Mouse (Mus musculus) cerebellum, adult 2 months (tissue): ENCODE results near the gene Gm19345. TPM values are rescaled to one million over a fixed set of nuclear protein-coding genes. Genes with fewer than 3 reads are reported as not detected.

Experiments
- DNase-seq, 2 experiments: peaks; one replicate each; pipeline ENCODE4 v3.0.0; 2021
- H3K27ac ChIP-seq: fragments of 200-500 bp; 2 replicates; pipeline ENCODE4 v1.5.1; 2012; ENCODE audit warnings: low read length, control low read depth, inconsistent platforms; ENCODE audit not compliant: insufficient read depth
- H3K27me3 ChIP-seq: fragments of 200-500 bp; 2 replicates; pipeline ENCODE4 v1.6.1; 2012; ENCODE audit warnings: inconsistent platforms, mild to moderate bottlenecking, low read length, moderate library complexity; ENCODE audit not compliant: control insufficient read depth, insufficient read depth
- H3K4me1 ChIP-seq: fragments of 200-500 bp; 2 replicates; pipeline ENCODE4 v1.6.1; 2011; ENCODE audit warnings: low read length; ENCODE audit not compliant: control insufficient read depth, insufficient read depth
- H3K4me3 ChIP-seq: fragments of 200-500 bp; replicated peaks from 2 replicates; pipeline ENCODE3; 2011; ENCODE audit warnings: mild to moderate bottlenecking, low read depth, low read length, control low read depth; ENCODE audit not compliant: insufficient read depth
- CTCF ChIP-seq: fragments of 200-500 bp; IDR thresholded peaks from 2 replicates; pipeline ENCODE4 v1.5.1; 2011; ENCODE audit warnings: low read depth, mild to moderate bottlenecking, control low read depth, low read length, moderate library complexity, borderline replicate concordance; ENCODE audit not compliant: insufficient read depth
- POLR2A ChIP-seq: fragments of 200-500 bp; IDR thresholded peaks from 2 replicates; pipeline ENCODE4 v1.6.1; 2011; ENCODE audit warnings: low read length, control low read depth, borderline replicate concordance; ENCODE audit not compliant: insufficient read depth
- WGBS: fragments of 180-500 bp; shearing (Covaris S2); methylation state at CpG from one replicate; pipeline ENCODE4 v1.1.7; 2018; 5-methylcytosine and 5-hydroxymethylcytosine counted together
- polyA plus RNA-seq: library from polyadenylated mRNA; depleted of rRNA; stranded (reverse); fragments of >200 nt; gene quantifications from 2 replicates; pipeline ENCODE4 v1.2.3, GENCODE M21; 2012; rRNA removed

Gm19345 gene
- polyA plus RNA-seq, result 6.9 and 8.2 TPM in 2 replicates

- peak in 1 of 2 experiments; percentile 20 for DNase-seq
- no peak within 1 kb of the TSS for H3K27ac ChIP-seq
- H3K27me3 ChIP-seq, result no peaks in the 10 kb centered on the region
- H3K4me1 ChIP-seq, result no peaks in the 10 kb centered on the region
- H3K4me3 ChIP-seq, result peak within 1 kb of the TSS; percentile 9
- TF ChIP-seq POLR2A (no peak), CTCF (no peak)
- 2% methylated on average over 33 of the region's 33 CpGs for WGBS
Measured at GRCm38 (mm10) chr7:19851858-19852570, at the start of gene Gm19345. Gene Gm19345 (plus strand): TSS chr7:19852003.

GRCm38 (mm10) chr7:19802995-19803394, 48.8 kb upstream of the Gm19345 start:
- Histone ChIP-seq H3K27me3 (no peaks in the 10 kb centered on the region), H3K4me1 (no peaks in the 10 kb centered on the region), H3K27ac (no peak overlapping the region), H3K4me3 (no peak overlapping the region)
- 17% methylated on average over 7 of the region's 7 CpGs for WGBS
- DNase-seq, result peak; percentile 21 to 64
- TF ChIP-seq CTCF (peak; percentile 89), POLR2A (no peak)

GRCm38 (mm10) chr7:19806356-19806969, 45.3 kb upstream of the Gm19345 start:
- no peak overlapping the region for H3K27ac ChIP-seq
- H3K4me3 ChIP-seq, result no peak overlapping the region
- no peaks in the 10 kb centered on the region for H3K4me1 ChIP-seq
- TF ChIP-seq CTCF (no peak), POLR2A (no peak)
- H3K27me3 ChIP-seq, result no peaks in the 10 kb centered on the region
- DNase-seq, result no peak
- WGBS, result 75% methylated on average over 8 of the region's 8 CpGs

- no peaks in the 10 kb centered on the region for H3K27me3 ChIP-seq
- no peak for DNase-seq
Measured at GRCm38 (mm10) chr7:19809369-19809768, 42.4 kb upstream of the Gm19345 start.

GRCm38 (mm10) chr7:19811114-19811513, 40.7 kb upstream of the Gm19345 start:
- Histone ChIP-seq H3K27me3 (no peaks in the 10 kb centered on the region; the same call in 1 of the 2 replicates), H3K4me3 (no peak overlapping the region), H3K27ac (no peak overlapping the region), H3K4me1 (no peaks in the 10 kb centered on the region)
- DNase-seq, result no peak
- 2% methylated on average over 22 of the region's 22 CpGs for WGBS
- no peak for TF ChIP-seq POLR2A
- no peak for TF ChIP-seq CTCF

More at GRCm38 (mm10) chr7:19809369-19809768, 42.4 kb upstream of the Gm19345 start:
- H3K4me1 ChIP-seq, result no peaks in the 10 kb centered on the region
- H3K4me3 ChIP-seq, result no peak overlapping the region
- no peak overlapping the region for H3K27ac ChIP-seq
- WGBS, result 8% methylated on average over 27 of the region's 27 CpGs
- TF ChIP-seq CTCF, result no peak
- TF ChIP-seq POLR2A, result no peak

- Histone ChIP-seq H3K27me3 (no peaks in the 10 kb centered on the region; the same call in 1 of the 2 replicates), H3K4me1 (no peaks in the 10 kb centered on the region), H3K4me3 (no peak overlapping the region), H3K27ac (no peak overlapping the region)
- WGBS, result 84% methylated on average over 4 of the region's 4 CpGs
- DNase-seq, result no peak
- no peak for TF ChIP-seq CTCF
- no peak for TF ChIP-seq POLR2A
Measured at GRCm38 (mm10) chr7:19813161-19813560, 38.6 kb upstream of the Gm19345 start.

DNA sequence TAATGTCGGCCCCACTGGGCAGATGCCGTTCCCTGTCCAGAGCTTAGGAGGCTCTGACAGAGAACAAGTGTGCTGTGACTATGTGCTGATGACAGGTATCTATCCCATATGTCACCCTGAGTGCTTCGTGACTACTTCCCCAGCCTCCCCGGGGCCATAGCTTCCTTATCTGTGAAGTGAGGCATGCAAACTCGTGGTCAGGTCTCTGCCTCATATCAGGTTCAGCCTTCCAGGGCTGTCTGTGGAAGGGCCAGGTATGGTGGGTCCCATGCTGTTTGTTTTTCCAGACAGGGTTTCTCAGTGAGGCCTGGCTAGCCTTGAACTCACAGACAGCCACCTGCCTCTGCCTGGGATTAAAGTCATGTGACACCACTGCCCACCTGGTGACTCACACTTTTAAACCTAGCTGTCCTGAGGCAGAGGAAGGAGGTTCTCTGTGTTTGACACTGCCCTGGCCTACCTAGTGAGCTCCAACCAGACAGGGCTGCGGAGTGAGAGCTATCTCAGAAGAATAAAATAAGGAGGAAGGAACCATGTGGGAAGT, 38.2 kb upstream of the Gm19345 start:
- Histone ChIP-seq H3K27ac (no peak overlapping the region), H3K27me3 (no peaks in the 10 kb centered on the region; the same call in 1 of the 2 replicates), H3K4me3 (no peak overlapping the region), H3K4me1 (no peaks in the 10 kb centered on the region)
- DNase-seq, result no peak
- 79% methylated on average over 6 of the region's 6 CpGs for WGBS
- no peak for TF ChIP-seq POLR2A
- no peak for TF ChIP-seq CTCF
